Mouse (Mus musculus) embryonic facial prominence, embryonic 10.5 days (tissue): ENCODE results near the gene Atrnl1. TPM values are rescaled to one million over a fixed set of nuclear protein-coding genes. Genes with fewer than 3 reads are reported as not detected.

Experiments used
- DNase-seq: peaks from one replicate; pipeline ENCODE4 v3.0.0-alpha.2; 2017; ENCODE audit warnings: low spot score
- H3K27ac ChIP-seq: fragments of 300-500 bp; sonication (generic); replicated peaks from 2 replicates; pipeline ENCODE4 v1.5.1; 2016; ENCODE audit warnings: mild to moderate bottlenecking
- H3K27me3 ChIP-seq: fragments of 300-500 bp; sonication (generic); replicated peaks from 2 replicates; pipeline ENCODE4 v1.6.1; 2016; ENCODE audit warnings: low read depth, mild to moderate bottlenecking; ENCODE audit not compliant: poor library complexity, severe bottlenecking
- H3K36me3 ChIP-seq: fragments of 300-500 bp; sonication (generic); replicated peaks from 2 replicates; pipeline ENCODE4 v1.6.1; 2016; ENCODE audit warnings: mild to moderate bottlenecking, moderate library complexity
- H3K4me1 ChIP-seq: fragments of 300-500 bp; sonication (generic); 2 replicates; pipeline ENCODE4 v1.6.1; 2016
- H3K4me3 ChIP-seq: fragments of 300-500 bp; sonication (generic); 2 replicates; pipeline ENCODE4 v1.5.1; 2016; ENCODE audit warnings: mild to moderate bottlenecking, moderate library complexity
- H3K9me3 ChIP-seq: fragments of 300-500 bp; sonication (generic); 2 replicates; pipeline ENCODE4 v1.6.1; 2016; ENCODE audit warnings: mild to moderate bottlenecking
- WGBS: fragments of 180-500 bp; shearing (Covaris S2); methylation state at CpG from one replicate; pipeline ENCODE4 v1.1.7; 2016; 5-methylcytosine and 5-hydroxymethylcytosine counted together
- polyA plus RNA-seq: library from polyadenylated mRNA; unstranded; fragments of >200 nt; fragmentation: Nextera tagmentation; extraction: Ambion mirVana; gene quantifications from 2 replicates; pipeline ENCODE4 v1.2.1, GENCODE M21; 2016

The Atrnl1 gene
- 4.0 and 4.3 TPM in 2 replicates for polyA plus RNA-seq

GRCm38 (mm10) chr19:57610476-57611261 lies at the start of gene Atrnl1:
Gene Atrnl1 (plus strand): TSS chr19:57611034.
- no peaks in the 10 kb centered on the region for H3K27me3 ChIP-seq
- H3K4me1 ChIP-seq = peaks cover 42% of the 10 kb centered on the region
- peak within 1 kb of the TSS; percentile 98 for H3K27ac ChIP-seq
- DNase-seq = peak; percentile 92
- peak within 1 kb of the TSS; percentile 97 for H3K4me3 ChIP-seq
- under 1% methylated on average over 102 of the region's 103 CpGs for WGBS
- no peaks in the 10 kb centered on the region; the same call in 1 of the 2 replicates for H3K36me3 ChIP-seq
- no peaks in the 10 kb centered on the region for H3K9me3 ChIP-seq

- DNase-seq = no peak
- H3K27me3 ChIP-seq = no peaks in the 10 kb centered on the region
- WGBS = 78% methylated on average over 4 of the region's 4 CpGs
These were observed 49.3 kb upstream of the Atrnl1 start for GRCm38 (mm10) chr19:57561486-57561885.

GRCm38 (mm10) chr19:57569040-57569439 lies 41.8 kb upstream of the Atrnl1 start:
- peaks cover 6% of the 10 kb centered on the region for H3K4me1 ChIP-seq
- H3K27ac ChIP-seq = no peak overlapping the region
- H3K4me3 ChIP-seq = no peak overlapping the region
- no peaks in the 10 kb centered on the region for H3K9me3 ChIP-seq
- no peak for DNase-seq
- no peaks in the 10 kb centered on the region for H3K36me3 ChIP-seq
- H3K27me3 ChIP-seq = no peaks in the 10 kb centered on the region
- 86% methylated on average over 6 of the region's 6 CpGs for WGBS

More at GRCm38 (mm10) chr19:57561486-57561885, 49.3 kb upstream of the Atrnl1 start:
- Histone ChIP-seq H3K4me1 (peaks cover 8% of the 10 kb centered on the region; the same call in 1 of the 2 replicates), H3K27ac (no peak overlapping the region), H3K4me3 (no peak overlapping the region), H3K36me3 (no peaks in the 10 kb centered on the region), H3K9me3 (peaks cover 1% of the 10 kb centered on the region; the same call in 1 of the 2 replicates)

GRCm38 (mm10) chr19:57572360-57573237 lies 38.2 kb upstream of the Atrnl1 start:
- 81% methylated on average over 16 of the region's 16 CpGs for WGBS
- Histone ChIP-seq H3K9me3 (no peaks in the 10 kb centered on the region), H3K27me3 (no peaks in the 10 kb centered on the region), H3K27ac (no peak overlapping the region), H3K36me3 (no peaks in the 10 kb centered on the region), H3K4me1 (peaks cover 22% of the 10 kb centered on the region), H3K4me3 (no peak overlapping the region)
- no peak for DNase-seq

GRCm38 (mm10) chr19:57573470-57573869 lies 37.4 kb upstream of the Atrnl1 start:
- Histone ChIP-seq H3K36me3 (no peaks in the 10 kb centered on the region), H3K27ac (no peak overlapping the region), H3K27me3 (no peaks in the 10 kb centered on the region), H3K9me3 (no peaks in the 10 kb centered on the region), H3K4me1 (peaks cover 22% of the 10 kb centered on the region), H3K4me3 (no peak overlapping the region)
- DNase-seq = no peak

GRCm38 (mm10) chr19:57575027-57575426 lies 35.8 kb upstream of the Atrnl1 start:
- H3K36me3 ChIP-seq = no peaks in the 10 kb centered on the region
- peak overlapping the region; percentile 16; the same call in 1 of the 2 replicates for H3K27ac ChIP-seq
- H3K27me3 ChIP-seq = no peaks in the 10 kb centered on the region
- peaks cover 22% of the 10 kb centered on the region for H3K4me1 ChIP-seq
- H3K9me3 ChIP-seq = no peaks in the 10 kb centered on the region
- no peak overlapping the region for H3K4me3 ChIP-seq
- 82% methylated on average over 7 of the region's 7 CpGs for WGBS
- DNase-seq = no peak

GRCm38 (mm10) chr19:57576836-57577235 lies 34.0 kb upstream of the Atrnl1 start:
- DNase-seq = no peak
- no peaks in the 10 kb centered on the region for H3K27me3 ChIP-seq
- no peaks in the 10 kb centered on the region for H3K36me3 ChIP-seq
- 49% methylated on average over 5 of the region's 5 CpGs for WGBS
- no peak overlapping the region for H3K4me3 ChIP-seq
- peaks cover 22% of the 10 kb centered on the region for H3K4me1 ChIP-seq
- H3K9me3 ChIP-seq = no peaks in the 10 kb centered on the region
- H3K27ac ChIP-seq = no peak overlapping the region

- Histone ChIP-seq H3K36me3 (no peaks in the 10 kb centered on the region), H3K27ac (no peak overlapping the region), H3K4me1 (peaks cover 22% of the 10 kb centered on the region), H3K27me3 (no peaks in the 10 kb centered on the region), H3K9me3 (no peaks in the 10 kb centered on the region), H3K4me3 (no peak overlapping the region)
- 92% methylated on average over 6 of the region's 6 CpGs for WGBS
- DNase-seq = no peak
These were observed 33.6 kb upstream of the Atrnl1 start for GRCm38 (mm10) chr19:57577256-57577655.

GRCm38 (mm10) chr19:57580962-57581361 lies 29.9 kb upstream of the Atrnl1 start:
- WGBS = 87% methylated on average over 7 of the region's 7 CpGs
- Histone ChIP-seq H3K27ac (no peak overlapping the region), H3K4me1 (peaks cover 15% of the 10 kb centered on the region), H3K9me3 (no peaks in the 10 kb centered on the region), H3K4me3 (no peak overlapping the region), H3K36me3 (no peaks in the 10 kb centered on the region), H3K27me3 (no peaks in the 10 kb centered on the region)
- no peak for DNase-seq

- no peak overlapping the region for H3K4me3 ChIP-seq
- no peaks in the 10 kb centered on the region for H3K9me3 ChIP-seq
- no peak overlapping the region for H3K27ac ChIP-seq
- 64% methylated on average over 4 of the region's 4 CpGs for WGBS
- DNase-seq = no peak
- no peaks in the 10 kb centered on the region for H3K27me3 ChIP-seq
- no peaks in the 10 kb centered on the region for H3K36me3 ChIP-seq
- peaks cover 23% of the 10 kb centered on the region for H3K4me1 ChIP-seq
These were observed 25.5 kb upstream of the Atrnl1 start for GRCm38 (mm10) chr19:57585231-57585792.

GRCm38 (mm10) chr19:57586172-57586571 lies 24.7 kb upstream of the Atrnl1 start:
- Histone ChIP-seq H3K36me3 (no peaks in the 10 kb centered on the region), H3K27me3 (no peaks in the 10 kb centered on the region), H3K27ac (no peak overlapping the region), H3K4me1 (peaks cover 23% of the 10 kb centered on the region), H3K4me3 (no peak overlapping the region), H3K9me3 (no peaks in the 10 kb centered on the region)
- peak; percentile 40 for DNase-seq
- WGBS = 39% methylated on average over 10 of the region's 10 CpGs

GRCm38 (mm10) chr19:57589516-57589915 lies 21.3 kb upstream of the Atrnl1 start:
- WGBS = 76% methylated on average over 9 of the region's 9 CpGs
- H3K4me3 ChIP-seq = no peak overlapping the region
- no peak for DNase-seq

More at GRCm38 (mm10) chr19:57589516-57589915, 21.3 kb upstream of the Atrnl1 start:
- peaks cover 23% of the 10 kb centered on the region for H3K4me1 ChIP-seq
- no peak overlapping the region for H3K27ac ChIP-seq
- H3K36me3 ChIP-seq = no peaks in the 10 kb centered on the region
- H3K27me3 ChIP-seq = no peaks in the 10 kb centered on the region
- no peaks in the 10 kb centered on the region for H3K9me3 ChIP-seq
